Mouse (Mus musculus): Measurements from ENCODE around the gene BC034090.

BC034090 gene

DNA sequence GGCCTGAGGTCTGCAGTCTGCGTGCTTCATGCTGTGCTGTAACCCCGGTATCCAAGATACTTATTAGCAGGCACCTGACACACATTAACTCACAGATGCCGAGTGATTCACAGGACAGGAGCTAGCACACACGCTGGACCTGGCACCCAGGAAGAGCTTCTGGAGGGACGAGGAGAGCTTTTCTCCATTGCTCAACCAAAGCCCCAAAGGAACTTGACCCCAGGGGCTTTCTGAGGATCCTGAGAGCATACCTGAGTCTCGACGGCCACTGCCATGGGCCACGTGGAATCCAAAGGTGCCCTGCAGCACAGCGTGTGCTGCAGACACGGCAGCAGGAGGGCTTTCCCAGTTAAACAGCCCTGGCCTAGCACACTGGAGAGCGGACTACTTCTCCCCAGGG lies 27.9 kb downstream of the BC034090 start:
- no peak for DNase-seq (ENCODE audit: low spot score)

DNA sequence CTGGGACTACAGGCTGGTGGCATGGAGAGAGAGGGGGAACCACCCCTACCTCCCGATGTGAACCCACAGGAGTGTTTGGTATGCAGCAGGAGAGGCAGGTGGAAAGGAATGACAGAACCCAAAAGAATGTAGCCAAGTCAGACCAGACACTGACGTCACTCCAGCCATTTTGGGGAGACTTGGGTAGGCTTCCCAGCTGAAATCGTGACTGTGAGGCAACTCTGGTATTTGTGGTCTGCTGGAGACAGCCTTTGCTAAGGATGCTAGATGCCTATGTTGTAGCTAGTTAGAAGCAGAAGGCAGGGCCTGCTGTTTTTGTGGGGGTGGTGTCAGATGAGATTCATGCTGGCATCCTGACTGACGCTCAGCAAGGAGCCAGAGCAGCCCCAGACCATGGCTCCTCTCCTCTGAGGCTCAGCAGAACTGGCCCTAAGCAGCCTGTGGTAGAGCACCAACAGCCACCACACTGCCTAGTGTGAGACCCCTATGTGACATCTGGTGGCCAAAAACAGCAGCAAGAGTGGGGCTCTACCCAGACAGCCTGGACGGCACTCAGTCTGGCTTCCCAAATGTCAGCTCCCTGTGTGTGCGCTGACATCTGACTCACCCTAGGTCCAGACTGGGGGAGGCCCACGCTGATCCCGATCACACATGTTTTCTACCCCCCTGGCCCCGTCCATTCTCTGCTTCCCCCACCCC lies 29.0 kb downstream of the BC034090 start:
- DNase-seq (ENCODE audit: low spot score), result no peak

DNA sequence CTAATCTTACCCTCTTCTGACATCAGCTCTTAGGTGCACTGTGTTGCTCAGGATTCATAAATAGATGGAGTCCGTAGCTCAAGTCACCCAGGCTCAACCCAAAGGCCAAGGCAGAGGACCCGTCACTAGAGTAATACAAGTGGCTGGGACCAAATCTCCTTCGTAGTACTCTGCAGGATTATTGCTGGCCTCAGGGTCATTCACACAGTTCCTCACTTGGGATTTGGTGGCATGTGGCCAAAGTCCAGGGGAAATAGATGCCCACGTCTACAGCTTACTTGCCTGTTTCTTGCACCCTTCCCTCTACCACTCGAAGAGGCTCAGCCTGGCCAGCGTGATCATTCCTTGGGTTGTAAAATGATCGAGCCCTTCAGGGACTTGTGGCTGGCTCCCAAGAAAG lies 30.3 kb downstream of the BC034090 start:
- no peak for DNase-seq (ENCODE audit: low spot score)

DNA sequence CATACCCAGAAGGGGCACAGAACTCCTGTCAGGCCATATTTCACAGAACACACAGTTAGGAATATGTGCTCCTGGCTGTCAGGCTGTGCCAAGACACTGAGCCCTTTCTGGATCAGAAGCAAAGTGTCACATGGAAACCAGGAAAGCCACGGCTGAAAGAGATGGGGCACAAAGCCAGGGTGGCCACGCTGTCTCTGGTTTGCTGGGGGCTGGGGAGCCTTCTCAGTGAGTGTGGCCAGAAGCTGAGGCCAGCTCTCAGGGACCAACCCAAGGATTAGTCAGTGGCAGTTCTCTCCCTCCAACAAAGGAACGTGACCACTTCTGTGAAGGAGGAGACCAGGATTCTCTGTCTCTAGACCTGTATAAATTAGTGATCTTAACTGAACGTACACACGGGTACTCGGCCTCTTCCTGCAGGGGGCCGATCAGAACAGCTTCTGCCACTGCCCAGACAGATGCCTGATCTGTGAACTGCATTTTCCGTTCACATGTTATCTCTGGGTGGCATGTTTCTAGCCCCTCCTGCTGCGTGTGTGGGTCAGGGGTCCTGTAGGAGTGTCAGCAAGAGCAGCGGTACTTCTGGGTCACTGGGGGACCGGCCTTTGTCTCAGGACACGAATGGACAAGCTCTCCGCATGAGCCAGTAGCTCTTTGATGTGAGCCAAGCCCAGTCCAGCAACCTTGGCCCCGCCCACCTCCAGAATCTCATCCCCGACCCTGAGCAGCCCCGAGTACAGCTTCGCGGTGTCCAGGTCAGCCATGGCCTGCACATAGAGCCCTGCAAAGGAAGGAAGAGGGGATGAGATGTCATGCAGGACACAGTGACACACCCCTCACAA lies 31.1 kb downstream of the BC034090 start:
- DNase-seq (ENCODE audit: low spot score), result peak; percentile 38

DNA sequence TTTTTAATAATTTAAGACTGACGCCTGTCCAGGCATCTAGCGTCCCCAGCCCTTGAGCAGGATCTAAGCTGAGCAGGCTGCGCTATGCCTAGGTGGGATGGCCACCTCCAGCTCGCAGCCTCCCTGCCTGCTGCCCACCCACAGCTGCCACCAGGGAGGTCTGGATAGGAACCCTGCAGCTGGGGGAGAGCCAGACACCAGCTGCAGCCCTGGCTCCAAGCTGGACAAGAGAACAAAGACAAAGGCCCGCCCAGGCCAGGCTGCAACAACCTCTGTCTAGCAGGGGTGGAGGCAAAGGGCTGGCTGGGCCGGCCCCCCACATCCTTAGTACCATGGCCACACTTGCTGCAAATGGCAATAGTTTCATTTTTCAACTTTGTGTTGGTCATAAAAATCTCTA lies 31.8 kb downstream of the BC034090 start:
- DNase-seq (ENCODE audit: low spot score), result no peak

DNA sequence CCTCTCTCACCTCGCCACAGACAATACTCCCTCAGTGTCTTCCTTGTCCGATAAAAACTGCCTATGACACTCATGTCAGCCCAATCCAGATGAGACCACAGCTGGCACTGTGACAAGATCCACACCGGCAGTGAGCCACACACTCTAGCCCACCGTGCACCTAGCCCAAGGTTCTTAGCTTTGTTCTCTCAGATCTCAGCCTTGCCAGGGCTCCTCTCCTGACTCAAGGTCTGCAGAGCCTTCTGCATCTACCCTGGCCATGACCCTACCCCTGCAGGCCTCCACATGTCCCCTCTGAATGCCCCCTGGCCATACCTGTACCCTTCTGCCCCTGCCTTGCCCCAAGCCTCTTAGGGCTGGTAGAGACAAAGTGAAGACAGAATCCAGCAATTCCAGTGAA lies 32.2 kb downstream of the BC034090 start:
- DNase-seq (ENCODE audit: low spot score), result no peak

DNA sequence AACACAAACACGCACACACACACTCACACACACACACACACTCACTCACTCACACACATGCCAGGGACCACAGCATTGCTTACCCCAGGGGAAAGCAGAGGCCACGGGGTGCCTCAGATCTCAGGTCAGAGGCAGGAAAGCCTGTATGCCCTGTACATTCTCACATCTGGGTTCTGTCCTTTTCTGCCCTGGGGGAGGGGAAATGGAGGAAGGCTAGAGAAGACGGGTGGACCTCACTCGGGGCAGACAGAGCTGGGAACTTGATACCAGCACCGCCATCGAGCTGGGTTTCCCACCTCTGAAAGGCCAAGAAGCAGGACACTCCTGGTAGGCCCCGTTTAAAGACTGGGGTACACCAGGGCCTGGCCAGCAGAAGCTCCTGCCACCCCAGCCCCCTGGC lies 33.2 kb downstream of the BC034090 start:
- DNase-seq (ENCODE audit: low spot score), result no peak

DNA sequence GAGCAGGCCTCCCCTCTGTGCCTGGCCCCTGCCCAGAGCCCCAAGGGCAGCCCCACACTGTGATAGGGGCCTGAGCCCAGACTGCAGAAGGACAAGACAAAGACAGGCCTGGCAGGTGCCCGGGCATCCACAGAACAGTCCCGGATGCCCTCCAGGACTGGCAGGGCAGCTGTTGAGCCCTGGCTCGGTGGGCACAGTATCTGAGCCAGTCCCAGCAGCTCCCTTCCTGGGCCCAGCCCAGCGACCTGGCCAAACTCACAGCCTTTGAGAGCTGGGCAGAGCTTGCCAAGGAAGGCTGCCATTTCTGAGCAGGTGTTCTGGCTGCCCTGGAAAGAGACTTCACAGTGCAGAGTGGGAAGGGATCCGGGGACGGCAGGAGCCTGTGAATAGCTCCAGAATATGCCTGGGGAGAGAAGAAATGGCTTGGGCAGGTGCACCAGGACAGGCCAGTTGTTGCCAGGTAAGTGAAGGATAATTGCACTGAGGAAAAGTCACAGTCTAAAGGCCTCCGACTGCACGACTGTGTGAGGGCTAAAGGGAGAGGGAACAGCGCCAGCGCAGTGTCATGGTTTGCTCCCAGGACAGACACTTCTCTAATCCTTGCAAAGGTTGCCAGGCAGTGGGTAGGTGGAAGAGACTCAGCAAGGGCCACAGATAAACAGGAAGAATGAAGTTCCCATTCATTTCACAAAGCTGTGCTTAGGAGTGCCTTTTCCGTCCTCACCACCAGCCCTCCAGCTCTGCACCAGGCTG lies 34.1 kb downstream of the BC034090 start:
- no peak for DNase-seq (ENCODE audit: low spot score)

DNA sequence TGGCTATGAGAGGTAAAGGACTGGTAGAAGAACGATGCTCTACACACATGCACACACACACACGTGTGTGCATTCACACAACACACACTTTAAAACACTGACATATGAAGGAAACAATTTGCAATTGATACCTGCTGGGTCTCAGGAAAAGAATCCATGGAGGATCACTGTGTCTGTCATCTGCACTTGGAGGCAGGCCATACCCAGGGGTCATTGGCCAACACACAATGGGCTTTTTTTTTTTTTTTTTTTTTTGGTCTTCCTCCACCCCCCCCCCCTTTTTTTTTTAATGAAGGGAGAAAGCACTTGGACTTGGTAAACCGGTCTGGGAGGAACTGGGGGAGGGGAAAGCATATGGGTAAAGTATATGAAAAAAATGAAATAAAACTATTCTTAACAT lies 36.4 kb downstream of the BC034090 start:
- no peak for DNase-seq (ENCODE audit: low spot score)

DNA sequence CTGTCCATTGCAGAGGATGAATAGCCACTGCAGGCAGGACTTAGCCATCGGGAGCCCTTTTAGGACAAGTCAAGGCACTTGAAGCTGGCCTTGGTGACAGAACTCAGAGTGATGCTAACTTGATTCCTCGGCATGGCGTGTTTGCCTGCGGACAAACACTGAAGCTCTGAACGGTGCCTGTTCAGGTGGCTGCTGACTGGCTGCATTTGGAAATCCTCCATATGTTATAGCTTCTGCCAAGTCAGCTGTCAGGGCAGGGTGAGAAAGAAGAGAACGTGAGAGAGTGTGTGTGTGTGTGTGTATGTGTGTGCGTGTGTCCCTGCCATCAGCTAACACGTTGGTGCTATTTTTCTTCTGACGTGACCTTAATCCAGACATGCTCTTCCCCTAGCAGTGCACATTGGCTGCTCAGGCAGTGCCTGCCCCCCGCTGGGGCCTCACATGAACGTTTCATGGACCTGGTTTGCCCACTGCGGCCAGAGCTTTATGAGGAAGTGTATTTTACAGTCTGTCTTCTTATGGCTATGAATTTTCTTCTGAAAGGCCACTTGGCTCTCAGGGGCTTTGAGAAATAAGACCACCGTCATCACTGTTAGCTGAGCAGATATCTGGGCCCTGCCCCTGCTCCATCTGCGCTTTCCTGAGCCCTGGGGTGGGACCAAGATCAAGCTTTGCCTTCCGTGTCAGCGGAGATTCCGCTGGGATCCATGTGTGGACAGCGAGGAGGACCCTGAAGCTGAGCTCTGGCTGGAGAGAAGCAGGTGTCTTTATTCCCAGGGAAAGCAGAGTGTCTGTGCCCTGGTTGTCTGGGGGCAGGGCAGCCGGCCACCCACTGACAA lies 38.2 kb downstream of the BC034090 start:
- no peak for DNase-seq (ENCODE audit: low spot score)

DNA sequence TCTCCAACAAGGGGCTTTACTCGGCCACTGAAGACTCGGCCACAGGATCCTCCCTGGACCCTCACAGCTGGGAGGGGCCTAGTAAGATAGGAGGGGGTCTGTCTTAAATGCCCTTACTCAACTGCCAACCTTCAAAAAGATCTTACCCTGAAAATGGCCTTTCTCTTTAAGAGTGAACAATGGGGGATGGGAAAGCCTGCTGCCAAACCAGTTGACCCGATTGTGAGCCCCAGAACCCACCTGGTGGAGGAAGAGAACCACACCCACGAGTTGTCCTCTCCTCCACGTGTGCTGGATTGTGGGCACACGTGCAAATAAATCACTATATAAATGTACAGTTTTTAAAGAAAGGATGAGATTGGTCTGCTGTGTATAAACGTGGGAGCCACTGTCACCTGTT lies 38.9 kb downstream of the BC034090 start:
- no peak for DNase-seq (ENCODE audit: low spot score)

DNA sequence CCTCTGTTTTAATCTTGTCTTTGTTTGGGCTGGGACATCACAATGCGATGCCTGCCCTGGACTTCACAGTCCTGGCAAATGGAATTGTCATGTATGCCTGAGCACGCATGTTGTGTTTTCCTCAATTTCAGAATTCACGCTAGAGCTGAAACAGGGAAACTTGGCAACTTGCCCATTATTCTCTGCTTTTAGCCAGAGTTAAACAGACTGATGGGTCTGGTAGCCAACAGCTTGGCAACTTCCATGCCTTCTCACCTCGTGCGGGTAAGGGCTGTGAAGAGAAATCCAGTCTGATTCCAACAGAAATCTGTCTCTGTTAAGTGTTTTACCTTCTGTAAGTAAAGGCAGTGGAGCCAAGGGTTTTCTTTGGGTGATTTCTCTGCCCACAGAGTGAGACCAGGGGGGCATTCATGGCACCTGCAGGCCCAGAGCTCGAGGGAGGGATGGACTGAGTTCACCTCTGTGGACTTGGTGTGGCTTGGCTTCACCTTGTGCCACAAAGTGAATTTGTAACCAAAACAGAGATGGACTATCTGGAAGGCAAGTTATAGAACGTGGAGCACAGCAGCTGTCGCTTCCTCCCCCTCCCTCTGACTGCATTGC lies 39.6 kb downstream of the BC034090 start:
- peak; percentile 62 for DNase-seq (ENCODE audit: low spot score)

DNA sequence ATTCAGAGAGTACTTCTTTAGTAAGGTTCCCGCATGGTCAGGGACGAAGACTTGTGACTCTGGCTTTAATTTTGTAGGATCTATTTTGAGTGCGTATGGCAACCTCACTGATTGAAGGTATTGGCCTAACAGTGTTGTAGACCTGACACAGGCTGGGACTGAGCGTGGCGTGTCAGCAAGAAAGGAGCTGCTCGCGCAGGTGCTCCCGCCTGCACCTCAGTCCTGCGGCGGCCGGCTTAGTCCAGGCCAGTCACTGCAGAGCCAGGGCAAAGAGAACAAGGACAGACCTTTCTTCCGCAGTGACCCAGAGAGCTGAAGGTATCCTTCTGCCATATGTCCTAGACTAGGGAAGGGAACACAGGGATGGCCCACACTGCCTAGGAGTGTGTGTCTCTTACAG lies 40.3 kb downstream of the BC034090 start:
- no peak for DNase-seq (ENCODE audit: low spot score)

DNA sequence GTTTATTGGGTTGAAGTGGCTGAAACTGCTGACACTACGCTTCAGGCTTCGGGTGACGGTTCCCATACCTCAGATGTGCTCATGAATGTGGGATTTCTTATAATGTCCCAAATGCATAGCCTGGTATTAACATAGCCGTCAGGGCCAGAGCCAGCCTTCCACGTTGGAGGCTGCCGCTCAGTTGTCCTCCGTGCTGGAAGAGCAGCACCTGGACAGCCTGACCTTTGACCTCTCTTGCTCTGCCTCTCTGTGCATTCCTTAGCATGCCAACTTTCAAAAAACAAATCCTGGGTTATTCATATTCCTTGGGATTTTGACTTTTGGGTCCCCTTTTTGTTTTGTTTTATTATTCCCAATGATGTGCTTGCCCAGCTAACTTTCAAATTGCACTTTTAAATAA lies 41.1 kb downstream of the BC034090 start:
- no peak for DNase-seq (ENCODE audit: low spot score)

DNA sequence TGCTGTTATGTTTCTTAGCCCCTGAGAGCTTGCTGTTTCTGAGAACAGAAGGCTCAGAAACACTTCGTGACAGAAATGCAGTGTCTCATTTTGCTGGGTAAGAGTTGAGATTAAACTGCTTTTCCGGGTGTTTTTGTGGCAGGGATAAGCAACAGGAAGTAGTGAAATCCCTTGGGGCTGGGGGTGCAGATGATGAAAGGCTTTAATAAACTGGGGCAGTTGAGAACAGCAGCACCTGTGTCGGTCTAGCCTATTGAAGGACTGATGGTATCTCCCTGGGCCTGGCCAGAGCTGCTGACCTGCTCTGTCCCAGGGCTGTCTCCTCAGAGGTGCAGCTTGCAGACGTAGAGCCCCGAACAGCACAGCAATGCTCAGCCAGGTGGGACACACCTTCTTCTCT lies 41.8 kb downstream of the BC034090 start:
- no peak for DNase-seq (ENCODE audit: low spot score)

DNA sequence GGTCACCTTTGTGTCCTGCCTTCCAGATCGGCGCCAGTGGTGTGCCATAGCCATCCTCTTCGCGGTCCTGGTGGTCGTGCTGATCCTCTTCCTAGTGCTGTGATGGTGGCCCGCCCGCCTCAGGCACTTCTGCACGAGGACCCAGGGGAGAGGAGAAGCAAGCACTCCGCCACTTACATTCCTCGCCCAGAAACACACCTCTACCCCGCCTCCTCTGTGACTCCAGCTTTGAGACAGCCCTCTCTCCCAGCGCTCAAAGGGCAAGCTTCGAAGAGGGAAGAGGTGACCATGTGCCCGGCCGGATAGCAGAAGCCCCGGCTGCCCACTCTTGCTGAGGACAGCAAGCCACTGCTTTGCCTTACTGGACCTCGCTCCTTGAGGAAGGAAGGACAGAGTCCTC lies 42.3 kb downstream of the BC034090 start:
- DNase-seq (ENCODE audit: low spot score), result no peak

DNA sequence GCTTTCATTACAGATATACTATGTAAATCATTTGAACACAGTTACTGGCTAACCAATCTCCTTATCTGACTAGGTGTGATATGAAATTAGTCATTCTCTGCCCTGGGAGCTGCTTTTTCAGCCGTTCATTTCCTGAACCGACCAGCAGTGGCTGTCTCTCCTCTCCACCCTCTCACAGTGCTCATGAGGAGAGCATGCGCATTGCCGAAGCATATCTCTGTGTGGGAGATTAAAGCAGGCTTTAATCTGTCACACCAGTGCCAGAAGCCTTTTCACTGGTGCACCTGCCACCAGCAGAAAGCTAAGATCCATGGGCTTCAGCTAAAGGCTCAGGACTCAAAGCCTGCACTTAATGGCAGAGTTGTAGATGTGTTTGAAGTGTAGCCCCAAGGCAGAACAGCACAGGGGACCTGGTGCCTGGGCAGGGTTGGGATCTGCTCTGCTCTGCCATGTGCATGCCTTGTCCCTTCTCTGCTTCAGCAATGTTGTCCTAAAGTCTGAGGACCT lies 42.8 kb downstream of the BC034090 start:
- no peak for DNase-seq (ENCODE audit: low spot score)

DNA sequence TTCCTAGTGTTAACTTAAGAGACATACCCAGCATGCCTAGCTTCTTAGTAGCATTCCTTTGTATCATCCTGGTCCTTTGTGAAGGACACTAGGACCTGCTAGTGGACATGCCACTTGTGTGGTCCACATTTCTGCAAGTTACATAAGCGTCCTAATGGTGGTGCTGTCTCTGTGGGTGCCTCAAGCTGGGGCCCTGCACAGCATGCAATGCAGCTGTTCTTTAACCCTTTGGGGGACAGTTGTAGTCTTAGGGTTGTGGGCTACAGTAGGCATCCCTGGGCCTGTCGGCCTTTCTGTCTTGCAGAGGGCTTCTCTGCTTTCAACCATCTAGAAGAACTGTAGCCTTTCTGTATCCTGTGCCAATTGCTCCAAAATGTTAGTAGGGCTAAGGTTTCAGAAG lies 43.3 kb downstream of the BC034090 start:
- no peak for DNase-seq (ENCODE audit: low spot score)

DNA sequence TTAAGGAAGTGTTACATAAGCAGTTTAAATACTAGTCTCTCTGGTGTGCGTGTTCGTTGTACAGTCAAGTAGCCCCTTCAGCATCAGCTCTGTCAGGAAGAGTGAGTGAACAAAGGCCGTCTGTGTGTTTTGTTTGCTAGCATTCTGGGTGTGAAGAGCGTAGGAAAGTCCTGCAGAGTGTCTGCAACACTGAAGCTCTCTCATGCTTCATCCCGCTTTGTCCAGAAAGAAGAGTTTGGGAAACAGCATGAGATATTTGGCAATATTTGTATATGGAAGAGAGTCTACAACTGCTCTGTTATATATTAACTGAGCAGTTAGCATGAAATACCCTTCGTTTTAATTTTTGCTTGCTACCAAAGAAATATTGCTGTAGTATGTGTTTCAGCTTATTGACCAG lies 44.7 kb downstream of the BC034090 start:
- no peak for DNase-seq (ENCODE audit: low spot score)

DNA sequence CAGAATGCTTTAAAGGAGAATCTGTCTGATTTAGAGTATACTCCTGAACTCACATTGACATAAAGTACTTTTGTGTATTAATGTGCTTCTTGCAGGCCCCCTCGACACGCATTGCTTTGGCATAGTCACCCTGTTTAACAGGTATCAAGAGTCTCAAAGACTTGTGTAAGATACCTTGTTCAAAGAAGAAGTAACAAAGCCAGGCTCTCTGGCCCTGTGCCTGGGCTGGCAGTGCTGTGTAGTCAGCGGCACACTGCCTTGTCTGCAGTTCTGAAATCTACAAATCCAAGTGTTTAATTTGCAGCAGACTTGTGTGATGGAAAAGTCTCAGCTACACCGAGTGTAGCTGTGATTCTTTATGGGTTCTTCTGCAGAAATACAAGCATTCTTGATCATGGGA lies 47.6 kb downstream of the BC034090 start:
- no peak for DNase-seq (ENCODE audit: low spot score)

DNA sequence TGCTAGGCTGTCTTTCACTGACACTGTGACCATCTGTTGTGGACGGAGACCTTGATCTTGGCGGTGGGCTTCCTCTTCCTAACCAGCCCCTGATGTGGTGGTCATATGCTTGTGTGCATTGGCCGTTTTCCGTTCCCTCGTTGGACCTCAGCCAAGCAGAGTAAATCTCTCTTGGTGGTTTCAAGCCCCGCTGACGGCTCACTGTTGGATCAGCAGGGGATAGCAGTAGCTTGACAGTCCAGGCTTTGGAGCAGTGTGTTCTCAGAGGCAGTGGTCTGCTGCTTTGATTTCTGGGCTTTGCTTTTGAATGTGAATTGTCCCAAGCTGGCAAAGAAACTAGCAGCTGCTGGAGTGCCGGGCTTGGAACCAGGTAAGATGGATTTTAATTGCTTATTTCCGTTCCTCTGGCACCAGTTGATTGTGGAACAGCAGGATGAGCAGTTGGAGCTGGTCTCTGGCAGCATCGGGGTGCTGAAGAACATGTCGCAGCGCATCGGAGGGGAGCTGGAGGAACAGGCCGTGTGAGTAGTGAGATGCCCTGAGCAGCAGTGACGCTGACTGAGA lies 51.4 kb downstream of the BC034090 start:
- no peak for DNase-seq (ENCODE audit: low spot score)
